Mouse (Mus musculus) CD4-positive, CD25-positive, alpha-beta regulatory T cell, adult 2 months (primary cell): ENCODE measurements around the gene Gm5868.
"Not testable (repeated sequence)": the region's sequence is repeated elsewhere in the genome, so short reads cannot be mapped to it uniquely, and the experiment has no call there.

Source experiments
- DNase-seq: peaks from one replicate; pipeline ENCODE4 v3.0.0-alpha.2; 2012; ENCODE audit warnings: low read depth, low spot score

Gm5868 gene

GRCm38 (mm10) chr5:72587192-72587681 lies at the start of gene Gm5868:
Gm5868 (minus strand) TSS chr5:72587551.
- peak; percentile 24 for DNase-seq

- peak; percentile 34 for DNase-seq
Observed at GRCm38 (mm10) chr5:72636576-72636975, 49.2 kb upstream of the Gm5868 start.

- DNase-seq: peak; percentile 81
Observed at GRCm38 (mm10) chr5:72636122-72636521, 48.8 kb upstream of the Gm5868 start.

GRCm38 (mm10) chr5:72634791-72635271 lies 47.5 kb upstream of the Gm5868 start:
- peak; percentile 88 for DNase-seq

GRCm38 (mm10) chr5:72630026-72630425 lies 42.7 kb upstream of the Gm5868 start:
- DNase-seq: no peak

GRCm38 (mm10) chr5:72621022-72621421 lies 33.7 kb upstream of the Gm5868 start:
- peak; percentile 68 for DNase-seq

- DNase-seq: no peak
Observed at GRCm38 (mm10) chr5:72617413-72617812, 30.1 kb upstream of the Gm5868 start.

GRCm38 (mm10) chr5:72603138-72603537 lies 15.8 kb upstream of the Gm5868 start:
- DNase-seq: no peak

GRCm38 (mm10) chr5:72601006-72601405 lies 13.7 kb upstream of the Gm5868 start:
- DNase-seq: peak; percentile 76

- peak; percentile 5 for DNase-seq
Observed at GRCm38 (mm10) chr5:72586667-72587191, 622 bp downstream of the Gm5868 start.

- peak; percentile 50 for DNase-seq
Observed at GRCm38 (mm10) chr5:72586122-72586521, 1.2 kb downstream of the Gm5868 start.

- DNase-seq: peak; percentile 10
Observed at GRCm38 (mm10) chr5:72580970-72581332, 6.4 kb downstream of the Gm5868 start, which contains the start of gene Zar1. Zar1 (minus strand) TSS chr5:72581254.

- DNase-seq: peak; percentile 35
Observed at GRCm38 (mm10) chr5:72580088-72580969, 7.0 kb downstream of the Gm5868 start.

- not testable (repeated sequence) for DNase-seq
Observed at GRCm38 (mm10) chr5:72579599-72579998, 7.8 kb downstream of the Gm5868 start.

- no peak for DNase-seq
Observed at GRCm38 (mm10) chr5:72565621-72566020, 21.7 kb downstream of the Gm5868 start.

GRCm38 (mm10) chr5:72563183-72563582 lies 24.2 kb downstream of the Gm5868 start:
- DNase-seq: not testable (repeated sequence)

- DNase-seq: no peak
Observed at GRCm38 (mm10) chr5:72560976-72561628, 26.2 kb downstream of the Gm5868 start.

GRCm38 (mm10) chr5:72559544-72560049 lies 27.8 kb downstream of the Gm5868 start, which contains the start of gene Nfxl1:
Nfxl1 (minus strand) TSS chr5:72559684.
- peak; percentile 98 for DNase-seq

GRCm38 (mm10) chr5:72558716-72559526 lies 28.4 kb downstream of the Gm5868 start:
- no peak for DNase-seq

- DNase-seq: no peak
Observed at GRCm38 (mm10) chr5:72556245-72556644, 31.1 kb downstream of the Gm5868 start.

GRCm38 (mm10) chr5:72551209-72551608 lies 36.1 kb downstream of the Gm5868 start:
- no peak for DNase-seq
